Comparison of ENCODE assay signal across 8 mouse cellular contexts in genomic region chr5:117388296-117388751, GRCm38 (mm10). TPM values are rescaled to one million over a fixed set of nuclear protein-coding genes. Genes with fewer than 3 reads are reported as not detected.
A peak's percentile ranks its signal among the peaks of the same experiment; 100 is the strongest.
DNase-seq lines count a peak whose midpoint lies in the region; ATAC-seq and TF ChIP-seq lines count a peak whose summit lies in the region.

No protein-coding gene starts in this region.

- DNase-seq in A20 (ENCODE audit: low read depth, low spot score) = peak; percentile 88
- peak; percentile 68 for DNase-seq in Muller cell, postnatal 12 days (ENCODE audit: inconsistent ontology term)
- peak; percentile 62 for DNase-seq in cerebellum, adult 9-10 months
- DNase-seq in forelimb bud, embryonic 11.5 days (ENCODE audit: low read depth, low spot score) = peak; percentile 66
- peak; percentile 44 for DNase-seq in kidney, adult 2 months
- DNase-seq in lung, postnatal 0 days (ENCODE audit: low spot score) = peak; percentile 79
- DNase-seq in retina, embryonic 14.5 days (ENCODE audit: low spot score) = peak; percentile 71
- DNase-seq in yolk sac, embryonic 10.5 days (ENCODE audit: low spot score) = peak; percentile 73

- no peaks in the 10 kb centered on the region for H3K4me1 ChIP-seq in kidney, adult 2 months (ENCODE audit: control insufficient read depth, insufficient read depth, low read length)
- H3K4me1 ChIP-seq in lung, postnatal 0 days (ENCODE audit: insufficient read depth, low read depth, low read length) = no peaks in the 10 kb centered on the region

- peak overlapping the region; percentile 87 for H3K4me2 ChIP-seq in lung, postnatal 0 days (replicated peaks; ENCODE audit: low read depth, low read length)

- H3K27ac ChIP-seq in kidney, adult 2 months (ENCODE audit: insufficient read depth, low read depth, low read length) = no peak overlapping the region
- H3K27ac ChIP-seq in lung, postnatal 0 days (ENCODE audit: low read length) = peak overlapping the region; percentile 43; the same call in 1 of the 2 replicates

- TF ChIP-seq CTCF in kidney, adult 2 months (conservative IDR thresholded peaks at IDR 0.05; ENCODE audit: insufficient read depth, insufficient read length, low read depth, low read length) = peak; percentile 36
- peak; percentile 63 for TF ChIP-seq CTCF in lung, postnatal 0 days (IDR thresholded peaks at IDR 0.05)

- H3K36me3 ChIP-seq in kidney, adult 2 months (ENCODE audit: control insufficient read depth, insufficient read depth, low read length) = no peaks in the 10 kb centered on the region
- H3K36me3 ChIP-seq in lung, postnatal 0 days (ENCODE audit: insufficient read depth, low read length) = no peaks in the 10 kb centered on the region

- H3K27me3 ChIP-seq in kidney, adult 2 months (replicated peaks; ENCODE audit: control insufficient read depth, insufficient read depth, low read length) = no peaks in the 10 kb centered on the region
- no peaks in the 10 kb centered on the region for H3K27me3 ChIP-seq in lung, postnatal 0 days (replicated peaks; ENCODE audit: insufficient read depth, low read length)

- TF ChIP-seq EP300 in lung, postnatal 0 days (IDR thresholded peaks at IDR 0.05) = no peak

- peak; percentile 72 for ATAC-seq in lung, postnatal 0 days

- no peak for TF ChIP-seq POLR2A in kidney, adult 2 months (IDR thresholded peaks at IDR 0.05; ENCODE audit: low read depth, low read length)

- peak overlapping the region; percentile 71 for H3K4me3 ChIP-seq in kidney, adult 2 months (ENCODE audit: insufficient read depth, low read depth, low read length)
- peak overlapping the region; percentile 66 for H3K4me3 ChIP-seq in lung, postnatal 0 days (ENCODE audit: low read depth, low read length)

- 6% methylated on average over 16 of the region's 16 CpGs for WGBS in kidney, adult 2 months
- WGBS in lung, postnatal 0 days = 3% methylated on average over 16 of the region's 16 CpGs

- H3K9ac ChIP-seq in lung, postnatal 0 days (replicated peaks; ENCODE audit: low read depth) = peak overlapping the region; percentile 64

- no peaks in the 10 kb centered on the region for H3K9me3 ChIP-seq in lung, postnatal 0 days (ENCODE audit: low read length)

RNA-seq across cellular contexts. Expression of gene Rfc5, which starts 0.5 kb away (rescaled TPM):
- 12.9 and 13.0 TPM in 2 replicates for polyA plus RNA-seq in kidney, adult 2 months (2012; rRNA removed)
- 17.4 and 18.2 TPM in 2 replicates for polyA plus RNA-seq in lung, postnatal 0 days (2015; fragmentation: Nextera tagmentation; extraction: Ambion mirVana)

RNA-seq across cellular contexts. Expression of gene Ksr2, which starts 25.5 kb away (rescaled TPM):
- polyA plus RNA-seq in kidney, adult 2 months (2012; rRNA removed) = 1.6 and 1.9 TPM in 2 replicates
- polyA plus RNA-seq in lung, postnatal 0 days (2015; fragmentation: Nextera tagmentation; extraction: Ambion mirVana) = 0.04 and 0.08 TPM in 2 replicates

RNA-seq across cellular contexts. Expression of gene Wsb2, which starts 31.2 kb away (rescaled TPM):
- polyA plus RNA-seq in kidney, adult 2 months (2012; rRNA removed) = 205 and 234 TPM in 2 replicates
- polyA plus RNA-seq in lung, postnatal 0 days (2015; fragmentation: Nextera tagmentation; extraction: Ambion mirVana) = 63.7 and 72.0 TPM in 2 replicates
